Mouse (Mus musculus) heart, adult 18-20 months (tissue): ENCODE results near the gene Gsap. TPM values are rescaled to one million over a fixed set of nuclear protein-coding genes. Genes with fewer than 3 reads are reported as not detected.
A peak's percentile ranks its signal among the peaks of the same experiment; 100 is the strongest.
"Not testable (repeated sequence)": the region's sequence is repeated elsewhere in the genome, so short reads cannot be mapped to it uniquely, and the experiment has no call there.

Experiments
- DNase-seq, 2 experiments: peaks; one replicate each; pipeline ENCODE4 v3.0.0; 2021 to 2022; ENCODE audit warnings: mixed read lengths in 1 of 2
- total RNA-seq, 2 experiments: library from RNA; stranded (reverse); gene quantifications; 2 replicates each; pipeline ENCODE4 v1.2.3; 2021

The Gsap gene
- total RNA-seq, 2 experiments from 2014 or later: 3.6 to 4.0 TPM

GRCm38 (mm10) chr5:21260746-21261145 is 74.7 kb downstream of the Gsap start:
- no peak for DNase-seq

GRCm38 (mm10) chr5:21261202-21261844 is 75.3 kb downstream of the Gsap start:
- no peak for DNase-seq

GRCm38 (mm10) chr5:21263202-21264055 is 77.4 kb downstream of the Gsap start:
- DNase-seq: no peak

GRCm38 (mm10) chr5:21264352-21265021 is 78.4 kb downstream of the Gsap start:
- no peak for DNase-seq

- peak; percentile 78 to 93 for DNase-seq
Observed at GRCm38 (mm10) chr5:21265049-21265448, 79.0 kb downstream of the Gsap start.

- DNase-seq: peak; percentile 57 to 79
Observed at GRCm38 (mm10) chr5:21267090-21267489, 81.0 kb downstream of the Gsap start.

GRCm38 (mm10) chr5:21269446-21269845 is 83.4 kb downstream of the Gsap start:
- peak; percentile 72 to 88 for DNase-seq

GRCm38 (mm10) chr5:21270756-21271155 is 84.7 kb downstream of the Gsap start:
- DNase-seq: peak; percentile 49 to 62

GRCm38 (mm10) chr5:21271386-21272354 is 85.6 kb downstream of the Gsap start:
- peak; percentile 38 to 44 for DNase-seq

- not testable (repeated sequence) for DNase-seq
Observed at GRCm38 (mm10) chr5:21277685-21278084, 91.6 kb downstream of the Gsap start.

GRCm38 (mm10) chr5:21283356-21284062 is 97.5 kb downstream of the Gsap start:
- peak; percentile 66 to 74 for DNase-seq

GRCm38 (mm10) chr5:21288658-21289435 is 102.8 kb downstream of the Gsap start:
- DNase-seq: peak in 1 of 2 experiments; percentile 30

GRCm38 (mm10) chr5:21290594-21290993 is 104.5 kb downstream of the Gsap start:
- no peak for DNase-seq

GRCm38 (mm10) chr5:21295683-21296082 is 109.6 kb downstream of the Gsap start:
- no peak for DNase-seq

- DNase-seq: no peak
Observed at GRCm38 (mm10) chr5:21299076-21299755, 113.2 kb downstream of the Gsap start.

GRCm38 (mm10) chr5:21300058-21300457 is 114.0 kb downstream of the Gsap start:
- no peak for DNase-seq

GRCm38 (mm10) chr5:21301011-21301410 is 115.0 kb downstream of the Gsap start:
- DNase-seq: peak; percentile 35 to 43

- DNase-seq: no peak
Observed at GRCm38 (mm10) chr5:21307165-21307564, 121.1 kb downstream of the Gsap start.

GRCm38 (mm10) chr5:21314696-21315095 is 128.6 kb downstream of the Gsap start:
- no peak for DNase-seq

- DNase-seq: no peak
Observed at GRCm38 (mm10) chr5:21320138-21320537, 134.1 kb downstream of the Gsap start.
